Mouse (Mus musculus) limb, embryonic 10.5 days (tissue): ENCODE measurements around the gene Sgsm1. TPM values are rescaled to one million over a fixed set of nuclear protein-coding genes. Genes with fewer than 3 reads are reported as not detected.

Experiments used
- DNase-seq: peaks from one replicate; pipeline ENCODE4 v3.0.0-alpha.2; 2017; ENCODE audit warnings: low spot score
- H3K27ac ChIP-seq: fragments of 300-500 bp; sonication (generic); 2 replicates; pipeline ENCODE4 v1.5.1; 2016; ENCODE audit warnings: mild to moderate bottlenecking
- H3K27me3 ChIP-seq: fragments of 300-500 bp; sonication (generic); 2 replicates; pipeline ENCODE4 v1.6.1; 2016; ENCODE audit warnings: low read depth, mild to moderate bottlenecking; ENCODE audit not compliant: poor library complexity, severe bottlenecking
- H3K36me3 ChIP-seq: fragments of 300-500 bp; sonication (generic); 2 replicates; pipeline ENCODE4 v1.6.1; 2016; ENCODE audit warnings: mild to moderate bottlenecking, moderate library complexity
- H3K4me1 ChIP-seq: fragments of 300-500 bp; sonication (generic); 2 replicates; pipeline ENCODE4 v1.6.1; 2016
- H3K4me3 ChIP-seq: fragments of 300-500 bp; sonication (generic); 2 replicates; pipeline ENCODE4 v1.5.1; 2016; ENCODE audit warnings: mild to moderate bottlenecking, moderate library complexity
- H3K9me3 ChIP-seq: fragments of 300-500 bp; sonication (generic); replicated peaks from 2 replicates; pipeline ENCODE4 v1.6.1; 2016; ENCODE audit warnings: mild to moderate bottlenecking
- WGBS: fragments of 180-500 bp; shearing (Covaris S2); methylation state at CpG from one replicate; pipeline ENCODE4 v1.1.7; 2016; 5-methylcytosine and 5-hydroxymethylcytosine counted together
- polyA plus RNA-seq: library from polyadenylated mRNA; unstranded; fragments of >200 nt; fragmentation: Nextera tagmentation; extraction: Ambion mirVana; gene quantifications from 2 replicates; pipeline ENCODE4 v1.2.1, GENCODE M21; 2016

The Sgsm1 gene
- polyA plus RNA-seq, 1 experiment from 2014 or later = 13.4 TPM

GRCm38 (mm10) chr5:113306750-113307477, 3.7 kb downstream of the Sgsm1 start:
- peak overlapping the region; percentile 55 for H3K4me3 ChIP-seq
- H3K4me1 ChIP-seq = peaks cover 42% of the 10 kb centered on the region
- no peaks in the 10 kb centered on the region for H3K9me3 ChIP-seq
- no peaks in the 10 kb centered on the region for H3K36me3 ChIP-seq
- WGBS = 4% methylated on average over 25 of the region's 25 CpGs
- peak overlapping the region; percentile 80 for H3K27ac ChIP-seq
- H3K27me3 ChIP-seq = peaks cover 53% of the 10 kb centered on the region
- peak; percentile 76 for DNase-seq

GRCm38 (mm10) chr5:113304527-113304926, 6.1 kb downstream of the Sgsm1 start:
- H3K9me3 ChIP-seq = no peaks in the 10 kb centered on the region
- no peak for DNase-seq
- no peaks in the 10 kb centered on the region for H3K36me3 ChIP-seq
- H3K27me3 ChIP-seq = peaks cover 51% of the 10 kb centered on the region
- H3K27ac ChIP-seq = no peak overlapping the region
- no peak overlapping the region for H3K4me3 ChIP-seq
- H3K4me1 ChIP-seq = peaks cover 37% of the 10 kb centered on the region
- 92% methylated on average over 5 of the region's 5 CpGs for WGBS

GRCm38 (mm10) chr5:113301841-113302240, 8.7 kb downstream of the Sgsm1 start:
- Histone ChIP-seq H3K4me1 (peaks cover 26% of the 10 kb centered on the region), H3K27me3 (peaks cover 57% of the 10 kb centered on the region), H3K27ac (no peak overlapping the region), H3K9me3 (no peaks in the 10 kb centered on the region), H3K4me3 (no peak overlapping the region), H3K36me3 (no peaks in the 10 kb centered on the region)
- WGBS = 15% methylated on average over 13 of the region's 13 CpGs
- DNase-seq = no peak

GRCm38 (mm10) chr5:113300148-113300889, 10.3 kb downstream of the Sgsm1 start:
- H3K27me3 ChIP-seq = peaks cover 63% of the 10 kb centered on the region
- no peak overlapping the region for H3K27ac ChIP-seq
- WGBS = 79% methylated on average over 22 of the region's 22 CpGs
- no peaks in the 10 kb centered on the region for H3K36me3 ChIP-seq
- H3K4me1 ChIP-seq = peaks cover 16% of the 10 kb centered on the region
- H3K9me3 ChIP-seq = no peaks in the 10 kb centered on the region
- no peak for DNase-seq
- no peak overlapping the region for H3K4me3 ChIP-seq

- Histone ChIP-seq H3K4me3 (no peak overlapping the region), H3K4me1 (peaks cover 16% of the 10 kb centered on the region), H3K36me3 (no peaks in the 10 kb centered on the region), H3K9me3 (no peaks in the 10 kb centered on the region), H3K27me3 (peaks cover 63% of the 10 kb centered on the region), H3K27ac (no peak overlapping the region; the same call in 1 of the 2 replicates)
- DNase-seq = no peak
- 45% methylated on average over 9 of the region's 9 CpGs for WGBS
Observed at GRCm38 (mm10) chr5:113299433-113299832, 11.2 kb downstream of the Sgsm1 start.

GRCm38 (mm10) chr5:113298826-113299225, 11.8 kb downstream of the Sgsm1 start:
- Histone ChIP-seq H3K36me3 (no peaks in the 10 kb centered on the region), H3K4me1 (peaks cover 16% of the 10 kb centered on the region), H3K27ac (no peak overlapping the region), H3K9me3 (no peaks in the 10 kb centered on the region), H3K4me3 (no peak overlapping the region), H3K27me3 (peaks cover 63% of the 10 kb centered on the region)
- no peak for DNase-seq
- WGBS = 69% methylated on average over 6 of the region's 6 CpGs

- H3K9me3 ChIP-seq = no peaks in the 10 kb centered on the region
- peaks cover 60% of the 10 kb centered on the region for H3K27me3 ChIP-seq
- H3K4me1 ChIP-seq = peaks cover 16% of the 10 kb centered on the region
- no peak overlapping the region for H3K4me3 ChIP-seq
- H3K36me3 ChIP-seq = no peaks in the 10 kb centered on the region
- no peak overlapping the region for H3K27ac ChIP-seq
- 22% methylated on average over 12 of the region's 12 CpGs for WGBS
- DNase-seq = no peak
Observed at GRCm38 (mm10) chr5:113298040-113298439, 12.5 kb downstream of the Sgsm1 start.

GRCm38 (mm10) chr5:113295791-113296190, 14.8 kb downstream of the Sgsm1 start:
- WGBS = 47% methylated on average over 4 of the region's 4 CpGs

GRCm38 (mm10) chr5:113294575-113294974, 16.0 kb downstream of the Sgsm1 start:
- Histone ChIP-seq H3K4me3 (no peak overlapping the region), H3K4me1 (peaks cover 8% of the 10 kb centered on the region), H3K27ac (no peak overlapping the region), H3K9me3 (no peaks in the 10 kb centered on the region), H3K27me3 (peaks cover 49% of the 10 kb centered on the region), H3K36me3 (no peaks in the 10 kb centered on the region)
- no peak for DNase-seq
- 87% methylated on average over 5 of the region's 5 CpGs for WGBS

More at GRCm38 (mm10) chr5:113295791-113296190, 14.8 kb downstream of the Sgsm1 start:
- H3K4me3 ChIP-seq = no peak overlapping the region
- peaks cover 10% of the 10 kb centered on the region for H3K4me1 ChIP-seq
- no peaks in the 10 kb centered on the region for H3K9me3 ChIP-seq
- H3K36me3 ChIP-seq = no peaks in the 10 kb centered on the region
- H3K27ac ChIP-seq = no peak overlapping the region
- H3K27me3 ChIP-seq = peaks cover 49% of the 10 kb centered on the region
- no peak for DNase-seq

GRCm38 (mm10) chr5:113293446-113293845, 17.1 kb downstream of the Sgsm1 start:
- DNase-seq = no peak
- Histone ChIP-seq H3K27me3 (peaks cover 49% of the 10 kb centered on the region), H3K4me3 (no peak overlapping the region), H3K36me3 (no peaks in the 10 kb centered on the region), H3K4me1 (peaks cover 7% of the 10 kb centered on the region), H3K9me3 (no peaks in the 10 kb centered on the region), H3K27ac (no peak overlapping the region)
- 81% methylated on average over 4 of the region's 4 CpGs for WGBS

GRCm38 (mm10) chr5:113292832-113293231, 17.8 kb downstream of the Sgsm1 start:
- Histone ChIP-seq H3K36me3 (no peaks in the 10 kb centered on the region), H3K27ac (no peak overlapping the region), H3K27me3 (peaks cover 49% of the 10 kb centered on the region), H3K4me3 (no peak overlapping the region), H3K9me3 (no peaks in the 10 kb centered on the region), H3K4me1 (peaks cover 2% of the 10 kb centered on the region)
- no peak for DNase-seq
- WGBS = 70% methylated on average over 8 of the region's 8 CpGs

- Histone ChIP-seq H3K4me3 (no peak overlapping the region), H3K36me3 (no peaks in the 10 kb centered on the region), H3K9me3 (no peaks in the 10 kb centered on the region), H3K27ac (no peak overlapping the region), H3K27me3 (peaks cover 49% of the 10 kb centered on the region), H3K4me1 (peaks cover 2% of the 10 kb centered on the region)
- DNase-seq = peak; percentile 87
- 9% methylated on average over 8 of the region's 8 CpGs for WGBS
Observed at GRCm38 (mm10) chr5:113292179-113292578, 18.4 kb downstream of the Sgsm1 start.

- DNase-seq = no peak
- no peaks in the 10 kb centered on the region for H3K36me3 ChIP-seq
- 88% methylated on average over 4 of the region's 4 CpGs for WGBS
- H3K4me1 ChIP-seq = peaks cover 6% of the 10 kb centered on the region
- peaks cover 54% of the 10 kb centered on the region for H3K27me3 ChIP-seq
- H3K9me3 ChIP-seq = no peaks in the 10 kb centered on the region
- H3K27ac ChIP-seq = no peak overlapping the region
- no peak overlapping the region for H3K4me3 ChIP-seq
Observed at GRCm38 (mm10) chr5:113291125-113291524, 19.5 kb downstream of the Sgsm1 start.
